Mouse (Mus musculus) limb, embryonic 14.5 days (tissue): ENCODE data around the gene Bmper. TPM values are rescaled to one million over a fixed set of nuclear protein-coding genes. Genes with fewer than 3 reads are reported as not detected.

Experiments used
- ATAC-seq: fragments of 200-750 bp; cut with Nextera tagmentation; 2 replicates; pipeline ENCODE4 v1.8.0; 2017; ENCODE audit warnings: low read depth, moderate number of reproducible peaks, moderate TSS enrichment; ENCODE audit not compliant: low FRiP score
- DNase-seq: peaks from one replicate; pipeline ENCODE4 v3.0.0-alpha.2; 2015; ENCODE audit warnings: low spot score
- H3K27ac ChIP-seq: fragments of 300-500 bp; sonication (generic); replicated peaks from 2 replicates; pipeline ENCODE4 v1.5.1; 2014; ENCODE audit warnings: low read depth, mild to moderate bottlenecking, low read length, moderate library complexity, mixed read lengths
- H3K27me3 ChIP-seq: fragments of 300-500 bp; sonication (generic); 2 replicates; pipeline ENCODE4 v1.6.1; 2014; ENCODE audit warnings: low read length, mixed read lengths; ENCODE audit not compliant: control insufficient read depth, insufficient read depth
- H3K36me3 ChIP-seq: fragments of 300-500 bp; sonication (generic); 2 replicates; pipeline ENCODE4 v1.6.1; 2014; ENCODE audit warnings: mild to moderate bottlenecking, low read length, moderate library complexity, mixed read lengths; ENCODE audit not compliant: control insufficient read depth, insufficient read depth
- H3K4me1 ChIP-seq: fragments of 300-500 bp; sonication (generic); 2 replicates; pipeline ENCODE4 v1.6.1; 2014; ENCODE audit warnings: antibody characterized with exemption, low read length, mixed read lengths; ENCODE audit not compliant: control insufficient read depth, insufficient read depth
- H3K4me2 ChIP-seq: fragments of 300-500 bp; sonication (generic); replicated peaks from 2 replicates; pipeline ENCODE4 v1.6.1; 2014; ENCODE audit warnings: low read depth, mild to moderate bottlenecking, low read length, moderate library complexity; ENCODE audit not compliant: severe bottlenecking
- H3K4me3 ChIP-seq: fragments of 300-500 bp; sonication (generic); replicated peaks from 2 replicates; pipeline ENCODE4 v1.5.1; 2014; ENCODE audit warnings: low read length
- H3K9ac ChIP-seq: fragments of 300-500 bp; sonication (generic); 2 replicates; pipeline ENCODE4 v1.6.1; 2014; ENCODE audit warnings: mild to moderate bottlenecking, low read depth, low read length, moderate library complexity; ENCODE audit not compliant: severe bottlenecking
- H3K9me3 ChIP-seq: fragments of 300-500 bp; sonication (generic); 2 replicates; pipeline ENCODE4 v1.6.1; 2016; ENCODE audit warnings: low read length; ENCODE audit not compliant: control insufficient read depth
- POLR2A ChIP-seq: fragments of 200-500 bp; IDR thresholded peaks from 2 replicates; pipeline ENCODE4 v1.8.0; 2012; ENCODE audit warnings: inconsistent platforms, mild to moderate bottlenecking, moderate library complexity, borderline replicate concordance; ENCODE audit not compliant: insufficient read depth, insufficient read length; ENCODE audit errors: extremely low read depth
- WGBS: fragments of 180-500 bp; shearing (Covaris S2); extraction: QIAGEN DNeasy Blood & Tissue Kit; methylation state at CpG from one replicate; pipeline ENCODE4 v1.1.7; 2014; 5-methylcytosine and 5-hydroxymethylcytosine counted together
- polyA plus RNA-seq, 2 experiments: library from polyadenylated mRNA; depleted of rRNA in 1 of 2; stranded (reverse) in 1 of 2; unstranded in 1 of 2; fragments of >200 nt; fragmentation: Nextera tagmentation in 1 of 2; extraction: Ambion mirVana in 1 of 2; gene quantifications; 2 replicates each; pipeline versions ENCODE4 v1.2.1 to v1.2.3; 2012 to 2014

Bmper gene
- polyA plus RNA-seq, 2 experiments: 13.1 to 15.7 TPM

GRCm38 (mm10) chr9:23269087-23269486, 46.2 kb downstream of the Bmper start:
- 60% methylated on average over 2 of the region's 2 CpGs for WGBS
- ATAC-seq (no peak), DNase-seq (no peak)
- Histone ChIP-seq H3K4me1 (no peaks in the 10 kb centered on the region), H3K36me3 (no peaks in the 10 kb centered on the region), H3K9ac (no peak overlapping the region), H3K4me2 (no peak overlapping the region), H3K27me3 (no peaks in the 10 kb centered on the region), H3K27ac (no peak overlapping the region), H3K9me3 (no peaks in the 10 kb centered on the region), H3K4me3 (no peak overlapping the region)
- no peak for TF ChIP-seq POLR2A

- no peak for TF ChIP-seq POLR2A
Measured at GRCm38 (mm10) chr9:23276244-23276643, 53.4 kb downstream of the Bmper start.

GRCm38 (mm10) chr9:23284940-23285460, 62.1 kb downstream of the Bmper start:
- H3K4me1 ChIP-seq: no peaks in the 10 kb centered on the region
- no peaks in the 10 kb centered on the region for H3K27me3 ChIP-seq
- 72% methylated on average over 4 of the region's 4 CpGs for WGBS
- no peaks in the 10 kb centered on the region for H3K9me3 ChIP-seq
- no peak overlapping the region for H3K4me2 ChIP-seq
- no peak overlapping the region for H3K9ac ChIP-seq
- H3K36me3 ChIP-seq: no peaks in the 10 kb centered on the region
- ATAC-seq: no peak
- TF ChIP-seq POLR2A: no peak
- no peak for DNase-seq
- no peak overlapping the region for H3K27ac ChIP-seq
- no peak overlapping the region for H3K4me3 ChIP-seq

More at GRCm38 (mm10) chr9:23276244-23276643, 53.4 kb downstream of the Bmper start:
- Histone ChIP-seq H3K36me3 (no peaks in the 10 kb centered on the region), H3K4me3 (no peak overlapping the region), H3K27ac (no peak overlapping the region), H3K9me3 (no peaks in the 10 kb centered on the region), H3K4me1 (no peaks in the 10 kb centered on the region), H3K27me3 (no peaks in the 10 kb centered on the region), H3K4me2 (no peak overlapping the region), H3K9ac (no peak overlapping the region)
- DNase-seq (no peak), ATAC-seq (no peak)
- 66% methylated on average over 4 of the region's 4 CpGs for WGBS

- H3K36me3 ChIP-seq: no peaks in the 10 kb centered on the region
- WGBS: 92% methylated on average over 3 of the region's 3 CpGs
- no peak for DNase-seq
Measured at GRCm38 (mm10) chr9:23293574-23293973, 70.7 kb downstream of the Bmper start.

GRCm38 (mm10) chr9:23295569-23295968, 72.7 kb downstream of the Bmper start:
- H3K4me1 ChIP-seq: peaks cover 9% of the 10 kb centered on the region; the same call in 1 of the 2 replicates
- no peak overlapping the region for H3K4me2 ChIP-seq
- TF ChIP-seq POLR2A: no peak
- ATAC-seq (no peak), DNase-seq (no peak)
- H3K4me3 ChIP-seq: no peak overlapping the region
- WGBS: 72% methylated on average over 6 of the region's 6 CpGs
- H3K9me3 ChIP-seq: no peaks in the 10 kb centered on the region
- H3K9ac ChIP-seq: no peak overlapping the region
- no peaks in the 10 kb centered on the region for H3K36me3 ChIP-seq
- no peaks in the 10 kb centered on the region for H3K27me3 ChIP-seq
- no peak overlapping the region for H3K27ac ChIP-seq

More at GRCm38 (mm10) chr9:23293574-23293973, 70.7 kb downstream of the Bmper start:
- Histone ChIP-seq H3K9ac (no peak overlapping the region), H3K9me3 (no peaks in the 10 kb centered on the region), H3K4me1 (peaks cover 9% of the 10 kb centered on the region; the same call in 1 of the 2 replicates), H3K27me3 (no peaks in the 10 kb centered on the region), H3K4me3 (no peak overlapping the region), H3K27ac (no peak overlapping the region), H3K4me2 (no peak overlapping the region)
- no peak for TF ChIP-seq POLR2A
- ATAC-seq: no peak
